Mouse (Mus musculus): ENCODE data around the gene 4930467E23Rik. TPM values are rescaled to one million over a fixed set of nuclear protein-coding genes. Genes with fewer than 3 reads are reported as not detected.
A peak's percentile ranks its signal among the peaks of the same experiment; 100 is the strongest.
"Not testable (repeated sequence)": the region's sequence is repeated elsewhere in the genome, so short reads cannot be mapped to it uniquely, and the experiment has no call there.

Gene 4930467E23Rik
- polyA plus RNA-seq, 1 experiment from 2014 or later, result not detected

DNA sequence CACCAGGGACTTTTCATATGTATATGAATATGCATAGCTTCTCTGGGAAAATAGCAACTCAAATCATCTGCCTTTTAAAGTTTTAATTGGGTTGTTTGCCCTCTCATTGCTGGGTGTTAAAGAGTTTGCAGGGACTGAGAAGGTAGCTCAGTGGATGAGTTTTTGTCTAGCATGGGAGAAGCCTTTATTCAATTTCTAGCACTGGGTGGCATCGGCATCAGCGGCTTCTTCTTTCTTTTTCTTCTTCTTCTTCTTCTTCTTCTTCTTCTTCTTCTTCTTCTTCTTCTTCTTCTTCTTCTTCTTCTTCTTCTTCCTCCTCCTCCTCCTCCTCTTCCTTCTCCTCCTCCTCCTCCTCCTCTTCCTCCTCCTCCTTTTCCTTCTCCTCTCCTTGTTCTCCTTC is 28.1 kb upstream of the 4930467E23Rik start:
- not testable (repeated sequence) for H3K4me3 ChIP-seq (replicated peaks; ENCODE audit: low read length); H3K9me3 ChIP-seq (replicated peaks; ENCODE audit: control insufficient read depth, low read length); H3K4me2 ChIP-seq (ENCODE audit: low read depth, low read length); H3K9ac ChIP-seq (ENCODE audit: low read length); H3K27ac ChIP-seq (ENCODE audit: low read length); H3K27me3 ChIP-seq (ENCODE audit: control insufficient read depth, insufficient read depth, low read length); H3K36me3 ChIP-seq (ENCODE audit: control insufficient read depth, insufficient read depth, low read length); ATAC-seq (ENCODE audit: insufficient read depth, low FRiP score); H3K4me1 ChIP-seq (ENCODE audit: control insufficient read depth, insufficient read depth, low read length)
- WGBS, result 91% methylated on average over 2 of the region's 2 CpGs

DNA sequence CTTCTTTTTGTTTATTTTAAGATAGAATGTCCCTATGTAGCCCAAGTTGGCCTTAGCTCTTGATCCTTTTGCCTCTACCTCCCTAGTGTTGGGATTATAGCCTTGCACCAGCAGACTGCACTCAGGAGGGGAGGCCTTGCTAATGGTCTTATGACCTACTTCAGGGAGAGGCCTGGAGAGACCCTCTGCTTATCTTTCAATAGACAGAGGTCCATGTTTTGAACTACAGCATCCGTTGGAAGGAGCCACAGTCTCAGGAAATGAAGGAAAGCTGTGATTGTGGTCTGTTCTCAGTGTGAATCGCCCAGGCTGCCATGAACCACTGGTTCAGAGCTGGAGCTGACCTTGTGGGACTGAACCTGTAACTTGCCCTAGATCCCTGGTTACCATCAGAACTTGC is 27.1 kb upstream of the 4930467E23Rik start:
- not testable (repeated sequence) for H3K9ac ChIP-seq (ENCODE audit: low read length); H3K27ac ChIP-seq (ENCODE audit: low read length); H3K4me1 ChIP-seq (ENCODE audit: control insufficient read depth, insufficient read depth, low read length); H3K36me3 ChIP-seq (ENCODE audit: control insufficient read depth, insufficient read depth, low read length); H3K4me2 ChIP-seq (ENCODE audit: low read depth, low read length); ATAC-seq (ENCODE audit: insufficient read depth, low FRiP score); H3K9me3 ChIP-seq (replicated peaks; ENCODE audit: control insufficient read depth, low read length); H3K4me3 ChIP-seq (replicated peaks; ENCODE audit: low read length); H3K27me3 ChIP-seq (ENCODE audit: control insufficient read depth, insufficient read depth, low read length)
- WGBS, result 65% methylated on average over 2 of the region's 2 CpGs

DNA sequence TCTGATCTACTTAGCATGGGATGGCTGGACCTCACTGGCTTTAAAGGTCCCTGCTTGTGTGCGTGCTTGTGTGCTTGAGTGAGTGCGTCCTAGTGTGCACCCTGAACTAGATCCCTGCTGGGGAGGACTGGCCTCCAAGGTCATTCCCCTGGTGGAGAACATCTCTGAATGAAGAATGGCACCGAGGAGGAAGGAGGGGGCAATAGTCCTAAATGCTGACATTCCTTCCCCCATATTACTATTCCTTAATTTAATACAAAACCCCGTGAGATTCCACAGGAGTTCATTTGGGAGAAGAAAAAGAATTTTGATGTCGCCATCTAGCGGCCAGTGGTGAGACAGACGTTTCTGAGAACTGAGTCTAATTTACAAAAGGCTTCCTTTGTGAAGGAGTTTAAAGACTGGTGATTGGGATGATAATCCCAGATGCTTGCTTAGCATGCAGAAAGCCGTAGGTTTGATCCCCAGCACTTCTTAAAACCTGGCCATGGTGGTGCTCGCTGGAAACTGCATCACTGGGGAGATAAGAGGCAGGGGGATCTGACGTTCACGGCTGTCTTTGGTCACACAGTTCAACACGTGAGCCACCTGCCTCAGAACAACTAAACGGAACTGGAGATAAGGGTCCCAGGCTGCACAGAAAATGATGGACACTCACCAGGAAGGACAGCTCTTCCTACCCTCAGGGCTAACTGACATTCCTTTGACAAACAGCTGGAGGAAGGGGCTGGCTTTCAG is 26.2 kb upstream of the 4930467E23Rik start:
- H3K27me3 ChIP-seq (ENCODE audit: control insufficient read depth, insufficient read depth, low read length); H3K9me3 ChIP-seq (replicated peaks; ENCODE audit: control insufficient read depth, low read length); H3K4me3 ChIP-seq (replicated peaks; ENCODE audit: low read length); H3K27ac ChIP-seq (ENCODE audit: low read length); H3K4me2 ChIP-seq (ENCODE audit: low read depth, low read length); H3K36me3 ChIP-seq (ENCODE audit: control insufficient read depth, insufficient read depth, low read length); H3K9ac ChIP-seq (ENCODE audit: low read length); H3K4me1 ChIP-seq (ENCODE audit: control insufficient read depth, insufficient read depth, low read length): not testable (repeated sequence)
- peak; percentile 92 for ATAC-seq (ENCODE audit: insufficient read depth, low FRiP score)
- 35% methylated on average over 12 of the region's 13 CpGs for WGBS

DNA sequence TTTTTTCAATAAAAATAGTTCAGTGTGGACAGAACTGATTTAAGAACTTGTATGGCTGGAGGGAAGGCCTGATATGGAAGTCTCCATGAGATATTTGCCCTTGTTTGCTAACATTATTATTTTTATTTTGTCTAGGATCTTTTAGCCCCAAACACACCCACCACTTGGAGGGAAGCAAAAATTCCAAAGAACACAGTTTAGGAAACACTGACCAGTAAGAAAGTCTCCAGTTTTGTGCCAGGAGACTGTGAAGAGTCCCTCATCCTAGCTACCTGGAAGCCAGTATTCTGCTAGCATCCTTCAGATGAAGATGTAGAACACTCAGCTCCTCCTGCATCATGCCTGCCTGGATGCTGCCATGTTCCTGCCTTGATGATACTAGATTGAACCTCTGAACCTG is 25.5 kb upstream of the 4930467E23Rik start:
- not testable (repeated sequence) for H3K27me3 ChIP-seq (ENCODE audit: control insufficient read depth, insufficient read depth, low read length); H3K36me3 ChIP-seq (ENCODE audit: control insufficient read depth, insufficient read depth, low read length); H3K9me3 ChIP-seq (replicated peaks; ENCODE audit: control insufficient read depth, low read length); ATAC-seq (ENCODE audit: insufficient read depth, low FRiP score); H3K4me3 ChIP-seq (replicated peaks; ENCODE audit: low read length); H3K27ac ChIP-seq (ENCODE audit: low read length); H3K4me1 ChIP-seq (ENCODE audit: control insufficient read depth, insufficient read depth, low read length); H3K4me2 ChIP-seq (ENCODE audit: low read depth, low read length); H3K9ac ChIP-seq (ENCODE audit: low read length)

DNA sequence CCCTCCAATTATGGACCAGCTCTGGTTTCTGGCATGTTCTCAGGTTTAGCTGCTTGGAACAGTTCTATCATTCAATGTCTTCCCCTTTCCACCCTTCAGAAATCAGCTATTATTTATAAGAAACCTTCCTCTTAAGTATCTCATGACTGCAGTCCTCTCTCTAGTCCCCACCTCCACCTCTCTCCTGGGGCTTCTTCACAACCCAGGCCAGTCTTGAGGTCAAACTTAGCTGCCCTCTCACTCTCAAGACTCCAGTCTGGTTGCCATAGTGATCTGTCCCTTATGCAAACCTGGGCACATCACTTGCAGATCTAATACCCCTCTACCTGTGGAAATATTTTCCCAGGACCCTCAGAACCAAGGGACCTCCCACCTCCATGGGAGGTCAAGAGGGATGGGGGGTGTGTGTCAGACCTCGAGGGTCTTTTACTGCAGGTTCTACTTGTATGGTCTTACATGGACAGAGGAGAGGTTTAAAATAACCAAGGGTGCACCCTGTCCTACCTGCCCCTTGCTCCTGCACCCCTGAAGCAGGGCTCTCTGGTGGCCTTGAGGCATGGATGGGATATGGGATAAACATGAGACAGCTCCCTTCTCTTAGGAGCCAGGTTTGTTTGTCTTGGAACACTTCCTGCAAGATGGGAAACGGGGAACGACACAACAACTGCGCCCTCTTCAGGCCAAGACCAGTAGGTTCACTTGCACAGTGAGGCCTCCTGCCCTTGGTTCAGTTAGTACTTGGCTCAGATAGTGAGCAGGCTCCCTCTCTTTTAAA is 24.7 kb upstream of the 4930467E23Rik start:
- H3K27me3 ChIP-seq (ENCODE audit: control insufficient read depth, insufficient read depth, low read length); H3K36me3 ChIP-seq (ENCODE audit: control insufficient read depth, insufficient read depth, low read length); ATAC-seq (ENCODE audit: insufficient read depth, low FRiP score); H3K4me3 ChIP-seq (replicated peaks; ENCODE audit: low read length); H3K4me2 ChIP-seq (ENCODE audit: low read depth, low read length); H3K4me1 ChIP-seq (ENCODE audit: control insufficient read depth, insufficient read depth, low read length); H3K9me3 ChIP-seq (replicated peaks; ENCODE audit: control insufficient read depth, low read length); H3K27ac ChIP-seq (ENCODE audit: low read length); H3K9ac ChIP-seq (ENCODE audit: low read length): not testable (repeated sequence)
- WGBS, result 60% methylated on average over 1 of the region's 4 CpGs

DNA sequence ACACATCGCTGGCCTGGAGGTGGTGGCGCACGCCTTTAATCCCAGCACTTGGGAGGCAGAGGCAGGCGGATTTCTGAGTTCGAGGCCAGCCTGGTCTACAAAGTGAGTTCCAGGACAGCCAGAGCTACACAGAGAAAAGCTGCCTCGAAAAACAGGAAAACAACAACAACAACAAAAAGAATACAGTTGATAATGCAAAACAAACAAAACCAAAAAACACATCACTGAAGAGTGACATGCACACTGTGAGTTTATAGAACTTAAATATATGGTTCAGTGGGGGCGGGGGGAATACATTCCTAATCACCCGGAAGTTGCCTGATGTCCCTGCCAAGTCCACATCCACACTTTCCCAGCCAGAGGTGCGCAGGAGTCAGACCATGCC is 24.2 kb upstream of the 4930467E23Rik start:
- WGBS, result 83% methylated on average over 9 of the region's 9 CpGs
- not testable (repeated sequence) for ATAC-seq (ENCODE audit: insufficient read depth, low FRiP score)

DNA sequence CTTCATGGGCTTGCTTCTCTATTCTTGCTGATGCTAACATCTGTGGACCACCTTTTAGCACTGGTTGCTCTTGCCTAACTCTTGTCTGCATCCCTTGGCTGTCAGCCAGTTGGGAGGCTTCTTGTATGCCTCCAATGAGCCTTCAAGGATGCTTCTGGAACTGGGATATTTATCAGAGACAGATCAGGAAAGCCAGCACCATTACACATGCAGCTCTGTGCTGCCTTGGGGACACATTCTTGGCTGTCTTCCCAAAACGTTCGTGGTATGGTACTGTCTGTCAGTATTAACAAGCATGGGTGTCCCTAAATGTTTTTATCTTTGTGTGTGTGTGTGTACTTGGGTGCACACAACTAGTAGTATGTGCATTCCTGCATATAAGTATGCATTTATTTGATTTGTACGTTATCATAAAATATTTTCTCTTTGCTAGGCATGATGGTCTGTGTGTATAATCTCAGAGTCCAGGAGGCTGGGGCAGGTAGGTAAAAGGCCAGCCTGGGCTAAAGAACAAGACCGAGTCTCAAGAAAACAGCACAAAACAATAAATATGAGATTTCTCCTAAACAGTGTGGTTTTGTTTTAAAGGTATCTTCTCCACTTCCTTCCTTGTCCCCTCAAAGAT is 23.2 kb upstream of the 4930467E23Rik start:
- not testable (repeated sequence) for H3K9me3 ChIP-seq (replicated peaks; ENCODE audit: control insufficient read depth, low read length); H3K4me3 ChIP-seq (replicated peaks; ENCODE audit: low read length); H3K4me2 ChIP-seq (ENCODE audit: low read depth, low read length); ATAC-seq (ENCODE audit: insufficient read depth, low FRiP score); H3K27me3 ChIP-seq (ENCODE audit: control insufficient read depth, insufficient read depth, low read length); H3K4me1 ChIP-seq (ENCODE audit: control insufficient read depth, insufficient read depth, low read length); H3K9ac ChIP-seq (ENCODE audit: low read length); H3K36me3 ChIP-seq (ENCODE audit: control insufficient read depth, insufficient read depth, low read length); H3K27ac ChIP-seq (ENCODE audit: low read length)
- 65% methylated on average over 4 of the region's 4 CpGs for WGBS

More for the DNA sequence above, 24.2 kb upstream of the 4930467E23Rik start:
- not testable (repeated sequence) for H3K9ac ChIP-seq (ENCODE audit: low read length); H3K4me1 ChIP-seq (ENCODE audit: control insufficient read depth, insufficient read depth, low read length); H3K4me2 ChIP-seq (ENCODE audit: low read depth, low read length); H3K27ac ChIP-seq (ENCODE audit: low read length); H3K27me3 ChIP-seq (ENCODE audit: control insufficient read depth, insufficient read depth, low read length); H3K9me3 ChIP-seq (replicated peaks; ENCODE audit: control insufficient read depth, low read length); H3K4me3 ChIP-seq (replicated peaks; ENCODE audit: low read length); H3K36me3 ChIP-seq (ENCODE audit: control insufficient read depth, insufficient read depth, low read length)

DNA sequence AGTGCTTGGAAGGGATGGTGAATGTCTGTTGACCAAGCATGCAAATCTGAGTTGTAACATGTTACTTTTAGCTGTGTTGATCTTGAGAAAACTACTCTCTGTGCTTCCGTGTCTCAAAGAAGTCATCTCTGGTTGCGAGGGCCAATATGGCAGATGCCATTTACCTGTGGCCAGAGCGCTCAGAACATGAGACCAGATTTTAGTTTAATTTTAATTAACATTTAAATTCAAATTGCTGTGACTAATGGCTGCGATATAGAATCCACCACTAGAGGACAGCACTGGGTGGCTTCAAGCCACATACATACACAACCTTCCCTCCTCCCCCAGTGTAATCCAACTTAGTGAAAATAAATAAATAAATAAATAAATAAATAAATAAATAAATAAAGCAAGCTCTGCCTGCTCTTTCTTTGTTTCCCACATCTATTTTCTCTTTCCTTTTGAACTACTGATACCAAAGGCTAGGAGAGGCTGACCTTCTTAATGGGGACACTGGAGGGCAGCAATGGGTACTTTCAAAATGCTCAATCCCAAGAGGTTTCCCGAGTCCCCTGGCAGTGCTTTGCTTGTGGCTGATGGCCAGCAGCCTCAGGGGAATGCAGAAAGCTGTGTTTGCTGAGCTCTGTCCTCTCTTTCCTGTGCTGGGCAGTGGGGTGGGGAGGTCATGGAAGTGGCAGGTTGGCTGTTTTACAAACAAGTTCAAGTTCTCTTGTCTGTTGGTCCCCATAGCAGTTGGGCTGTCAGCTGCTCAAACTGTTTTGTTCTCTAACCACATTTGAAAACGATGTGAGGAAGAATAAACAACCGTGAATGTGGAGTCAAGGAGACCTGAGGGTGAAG is 22.2 kb upstream of the 4930467E23Rik start:
- H3K27me3 ChIP-seq (ENCODE audit: control insufficient read depth, insufficient read depth, low read length); H3K36me3 ChIP-seq (ENCODE audit: control insufficient read depth, insufficient read depth, low read length); H3K27ac ChIP-seq (ENCODE audit: low read length); H3K4me2 ChIP-seq (ENCODE audit: low read depth, low read length); H3K4me1 ChIP-seq (ENCODE audit: control insufficient read depth, insufficient read depth, low read length); ATAC-seq (ENCODE audit: insufficient read depth, low FRiP score); H3K9ac ChIP-seq (ENCODE audit: low read length); H3K4me3 ChIP-seq (replicated peaks; ENCODE audit: low read length); H3K9me3 ChIP-seq (replicated peaks; ENCODE audit: control insufficient read depth, low read length): not testable (repeated sequence)
- WGBS, result 65% methylated on average over 7 of the region's 7 CpGs

Data from stomach, embryonic 16.5 days (tissue).